Mouse (Mus musculus): ENCODE measurements around the gene Dtx1. TPM values are rescaled to one million over a fixed set of nuclear protein-coding genes. Genes with fewer than 3 reads are reported as not detected.

Dtx1 gene
- total and polyA plus RNA-seq, 3 experiments: 0.12 to 0.63 TPM; not detected in 1

DNA sequence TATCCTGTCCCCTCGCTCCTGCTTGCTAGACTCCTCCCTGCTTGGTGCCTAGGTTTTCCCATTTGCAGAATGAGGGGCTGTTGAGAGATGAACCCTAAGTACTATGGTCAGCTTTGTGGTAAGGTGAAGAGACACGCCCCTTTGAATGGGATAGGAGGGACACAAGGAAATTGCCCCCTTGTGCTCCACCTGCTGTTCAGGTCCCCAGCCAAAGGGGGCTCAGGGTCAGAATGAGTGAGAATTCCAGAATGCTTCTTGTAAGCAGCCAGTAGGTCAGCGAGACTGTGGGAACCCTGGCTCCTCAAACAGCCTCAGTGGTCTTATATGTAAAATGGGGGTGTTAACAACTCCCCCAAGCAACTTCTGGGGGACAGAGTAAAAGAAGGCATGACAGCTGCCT is 13.5 kb downstream of the Dtx1 start:
- no peak overlapping the region for H3K4me3 ChIP-seq (ENCODE audit: control insufficient read depth in 1 of 2, insufficient read depth in 1 of 2, low read depth in 2 of 2, low read length in 2 of 2)
- H3K79me2 ChIP-seq (ENCODE audit: control insufficient read depth, insufficient read depth, low read length, poor library complexity): no peaks in the 10 kb centered on the region
- H3K27me3 ChIP-seq (ENCODE audit: control insufficient read depth in 1 of 2, insufficient read depth in 2 of 2, low read length in 2 of 2): no peaks in the 10 kb centered on the region
- H3K9me3 ChIP-seq (replicated peaks; ENCODE audit: insufficient read depth, low read length): no peaks in the 10 kb centered on the region
- no peak for DNase-seq (ENCODE audit: low read depth, low spot score)
- no peaks in the 10 kb centered on the region for H3K36me3 ChIP-seq (ENCODE audit: control insufficient read depth in 1 of 2, insufficient read depth in 2 of 2, low read length in 2 of 2)
- TF ChIP-seq SMC3 (IDR thresholded peaks at IDR 0.05; ENCODE audit: low read depth, low read length): no peak
- TF ChIP-seq NELFE (IDR thresholded peaks at IDR 0.05; ENCODE audit: low read depth, low read length): no peak
- TF ChIP-seq CHD2 (IDR thresholded peaks at IDR 0.05; ENCODE audit: low read length): no peak
- no peak for TF ChIP-seq RCOR1 (IDR thresholded peaks at IDR 0.05; ENCODE audit: low read depth, low read length)
- no peak for TF ChIP-seq MAX (IDR thresholded peaks at IDR 0.05; ENCODE audit: low read length)
- TF ChIP-seq UBTF (IDR thresholded peaks at IDR 0.05; ENCODE audit: borderline replicate concordance, insufficient read depth, low read depth, low read length): no peak
- TF ChIP-seq POLR2AphosphoS2 (IDR thresholded peaks at IDR 0.05; ENCODE audit: low read length): no peak
- no peak for TF ChIP-seq BHLHE40 (IDR thresholded peaks at IDR 0.05; ENCODE audit: borderline replicate concordance, low read depth, low read length)
- TF ChIP-seq JUND (IDR thresholded peaks at IDR 0.05; ENCODE audit: low read depth, low read length): no peak
- H3K4me1 ChIP-seq (ENCODE audit: control insufficient read depth in 1 of 2, insufficient read depth in 2 of 2, low read length in 2 of 2): no peaks in the 10 kb centered on the region
- no peak overlapping the region for H3K9ac ChIP-seq (ENCODE audit: control insufficient read depth, low read depth, low read length, poor library complexity, severe bottlenecking)
- no peak overlapping the region for H3K27ac ChIP-seq (ENCODE audit: control insufficient read depth, low read depth, low read length)

DNA sequence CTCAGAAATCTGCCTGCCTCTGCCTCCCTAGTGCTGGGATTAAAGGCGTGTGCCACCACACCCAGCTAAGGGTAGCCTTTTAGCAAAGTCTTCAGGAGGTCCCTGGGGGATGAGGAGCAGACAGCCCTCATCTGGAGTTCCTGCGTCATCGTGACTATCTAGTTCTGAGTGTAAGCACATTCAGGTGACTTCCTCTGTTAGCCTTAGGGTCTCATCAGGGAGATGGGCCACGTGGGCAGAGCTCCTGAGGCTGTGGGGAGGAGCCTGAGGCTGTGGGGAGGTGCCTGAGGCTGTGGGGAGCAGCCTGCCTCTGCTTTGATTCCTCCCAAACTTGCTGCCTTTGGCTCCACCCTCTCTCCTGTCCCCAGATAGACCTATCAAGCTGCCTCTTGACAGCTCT is 14.9 kb downstream of the Dtx1 start:
- H3K79me2 ChIP-seq (ENCODE audit: control insufficient read depth, insufficient read depth, low read length, poor library complexity): no peaks in the 10 kb centered on the region
- H3K9me3 ChIP-seq (replicated peaks; ENCODE audit: insufficient read depth, low read length): no peaks in the 10 kb centered on the region
- H3K36me3 ChIP-seq (ENCODE audit: control insufficient read depth in 1 of 2, insufficient read depth in 2 of 2, low read length in 2 of 2): no peaks in the 10 kb centered on the region
- H3K9ac ChIP-seq (ENCODE audit: control insufficient read depth, low read depth, low read length, poor library complexity, severe bottlenecking): no peak overlapping the region
- TF ChIP-seq MEF2A (IDR thresholded peaks at IDR 0.05; ENCODE audit: extremely low read depth, insufficient replicate concordance, low read depth, low read length, poor library complexity, severe bottlenecking) (no peak), ZKSCAN1 (IDR thresholded peaks at IDR 0.05; ENCODE audit: low read depth, low read length) (no peak), GATA1 (IDR thresholded peaks at IDR 0.05; ENCODE audit: low read depth, low read length) (no peak), MAX (IDR thresholded peaks at IDR 0.05; ENCODE audit: low read length) (no peak), MAFK (IDR thresholded peaks at IDR 0.05; ENCODE audit: borderline replicate concordance, low read depth, low read length) (no peak), GABPA (IDR thresholded peaks at IDR 0.05; ENCODE audit: low read depth, low read length) (no peak), ELF1 (IDR thresholded peaks at IDR 0.05; ENCODE audit: low read depth, low read length) (no peak), NRF1 (IDR thresholded peaks at IDR 0.05; ENCODE audit: insufficient read depth, low read depth, low read length, poor library complexity, severe bottlenecking) (no peak), EP300 (IDR thresholded peaks at IDR 0.05; ENCODE audit: low read depth in 1 of 2, low read length in 2 of 2) (no peak), ZMIZ1 (IDR thresholded peaks at IDR 0.05; ENCODE audit: low read depth, low read length) (no peak), CHD2 (IDR thresholded peaks at IDR 0.05; ENCODE audit: low read length) (no peak), E2F4 (IDR thresholded peaks at IDR 0.05; ENCODE audit: borderline replicate concordance, low read depth, low read length) (no peak), JUND (IDR thresholded peaks at IDR 0.05; ENCODE audit: low read depth, low read length) (no peak), ETS1 (IDR thresholded peaks at IDR 0.05; ENCODE audit: low read depth, low read length) (no peak), ZC3H11A (IDR thresholded peaks at IDR 0.05; ENCODE audit: low read depth, low read length) (no peak), BHLHE40 (IDR thresholded peaks at IDR 0.05; ENCODE audit: borderline replicate concordance, low read depth, low read length) (no peak), USF2 (IDR thresholded peaks at IDR 0.05; ENCODE audit: borderline replicate concordance in 1 of 2, insufficient read depth in 1 of 2, low read depth in 1 of 2, low read length in 2 of 2) (no peak)
- H3K4me1 ChIP-seq (ENCODE audit: control insufficient read depth in 1 of 2, insufficient read depth in 2 of 2, low read length in 2 of 2): no peaks in the 10 kb centered on the region
- H3K4me3 ChIP-seq (ENCODE audit: control insufficient read depth in 1 of 2, insufficient read depth in 1 of 2, low read depth in 2 of 2, low read length in 2 of 2): no peak overlapping the region
- H3K27me3 ChIP-seq (ENCODE audit: control insufficient read depth in 1 of 2, insufficient read depth in 2 of 2, low read length in 2 of 2): no peaks in the 10 kb centered on the region
- no peak overlapping the region for H3K27ac ChIP-seq (ENCODE audit: control insufficient read depth, low read depth, low read length)
- DNase-seq (ENCODE audit: low read depth, low spot score): no peak

Data from MEL (cell line).